Mouse (Mus musculus) CD4-positive, CD25-positive, alpha-beta regulatory T cell, adult 4 months (primary cell): ENCODE measurements around the gene Ralgps1. TPM values are rescaled to one million over a fixed set of nuclear protein-coding genes. Genes with fewer than 3 reads are reported as not detected.
A peak's percentile ranks its signal among the peaks of the same experiment; 100 is the strongest.
"Not testable (repeated sequence)": the region's sequence is repeated elsewhere in the genome, so short reads cannot be mapped to it uniquely, and the experiment has no call there.

Experiments used
- ATAC-seq: one replicate; pipeline ENCODE4 v1.8.0; 2017
- polyA plus RNA-seq, 2 experiments: library from polyadenylated mRNA; unstranded; fragments of 100-300 nt; shearing (Covaris generic); gene quantifications; one replicate each; pipeline ENCODE4 v1.2.1; 2017

Gene Ralgps1
- polyA plus RNA-seq, 2 experiments from 2014 or later = 7.2 to 14.4 TPM

- peak; percentile 70 for ATAC-seq
These were observed 240.5 kb downstream of the Ralgps1 start for GRCm38 (mm10) chr2:33130526-33131483.

- no peak for ATAC-seq
These were observed 241.2 kb downstream of the Ralgps1 start for GRCm38 (mm10) chr2:33130141-33130525.

GRCm38 (mm10) chr2:33129696-33130095, 241.6 kb downstream of the Ralgps1 start:
- no peak for ATAC-seq

GRCm38 (mm10) chr2:33129005-33129404, 242.3 kb downstream of the Ralgps1 start:
- no peak for ATAC-seq

- ATAC-seq = no peak
These were observed 244.0 kb downstream of the Ralgps1 start for GRCm38 (mm10) chr2:33127271-33127670.

- no peak for ATAC-seq
These were observed 248.4 kb downstream of the Ralgps1 start for GRCm38 (mm10) chr2:33122856-33123255.

GRCm38 (mm10) chr2:33100536-33100935, 270.8 kb downstream of the Ralgps1 start:
- no peak for ATAC-seq

- ATAC-seq = not testable (repeated sequence)
These were observed 274.0 kb downstream of the Ralgps1 start for GRCm38 (mm10) chr2:33097326-33097725.

GRCm38 (mm10) chr2:33095221-33095671, 276.0 kb downstream of the Ralgps1 start:
- no peak for ATAC-seq

GRCm38 (mm10) chr2:33090620-33091520, 280.4 kb downstream of the Ralgps1 start:
- ATAC-seq = no peak

- not testable (repeated sequence) for ATAC-seq
These were observed 281.3 kb downstream of the Ralgps1 start for GRCm38 (mm10) chr2:33090033-33090400.

GRCm38 (mm10) chr2:33089356-33090032, 281.8 kb downstream of the Ralgps1 start:
- no peak for ATAC-seq

- no peak for ATAC-seq
These were observed 284.5 kb downstream of the Ralgps1 start for GRCm38 (mm10) chr2:33086671-33087363.

- ATAC-seq = no peak
These were observed 285.2 kb downstream of the Ralgps1 start for GRCm38 (mm10) chr2:33086016-33086596.

- ATAC-seq = no peak
These were observed 287.1 kb downstream of the Ralgps1 start for GRCm38 (mm10) chr2:33084221-33084620.

Other genes with a start within 250 kb of the Ralgps1 start
- under 1 TPM in 1 of 2 experiments, not detected in 1; 0.30 TPM for gene Garnl3, start 239.8 kb downstream of the Ralgps1 start, polyA plus RNA-seq
- 10 to 100 TPM in 1 of 2 experiments, 1 to 10 TPM in 1; 7.6 to 16.5 TPM for gene Angptl2, start 155.4 kb downstream of the Ralgps1 start, polyA plus RNA-seq
- gene Zbtb34, start 59.8 kb upstream of the Ralgps1 start, polyA plus RNA-seq = 1 to 10 TPM; 1.4 TPM
- 10 to 100 TPM; 18.3 to 24.0 TPM for gene Zbtb43, start 97.1 kb upstream of the Ralgps1 start, polyA plus RNA-seq